Mouse (Mus musculus): ENCODE results near the gene Vps4a. TPM values are rescaled to one million over a fixed set of nuclear protein-coding genes. Genes with fewer than 3 reads are reported as not detected.
"Not testable (repeated sequence)": the region's sequence is repeated elsewhere in the genome, so short reads cannot be mapped to it uniquely, and the experiment has no call there.

Gene Vps4a
- polyA plus RNA-seq (2012; rRNA removed): 24.2 and 28.1 TPM in 2 replicates

- DNase-seq (ENCODE audit: low read depth): no peak
These were observed at the start of gene Vps4a for GRCm38 (mm10) chr8:107030650-107031576. Gene Vps4a (plus strand): TSS chr8:107031222.

- DNase-seq (ENCODE audit: low read depth): no peak
These were observed 45.6 kb upstream of the Vps4a start for GRCm38 (mm10) chr8:106985404-106985821.

- no peak for DNase-seq (ENCODE audit: low read depth)
These were observed 45.1 kb upstream of the Vps4a start for GRCm38 (mm10) chr8:106985951-106986350.

GRCm38 (mm10) chr8:106987557-106987956 lies 43.5 kb upstream of the Vps4a start:
- no peak for DNase-seq (ENCODE audit: low read depth)

- DNase-seq (ENCODE audit: low read depth): no peak
These were observed 39.6 kb upstream of the Vps4a start for GRCm38 (mm10) chr8:106991393-106991792.

- DNase-seq (ENCODE audit: low read depth): not testable (repeated sequence)
These were observed 34.7 kb upstream of the Vps4a start for GRCm38 (mm10) chr8:106996339-106996738.

GRCm38 (mm10) chr8:106997416-106997815 lies 33.6 kb upstream of the Vps4a start:
- DNase-seq (ENCODE audit: low read depth): no peak

- DNase-seq (ENCODE audit: low read depth): no peak
These were observed 32.0 kb upstream of the Vps4a start for GRCm38 (mm10) chr8:106999068-106999467.

GRCm38 (mm10) chr8:107002532-107002931 lies 28.5 kb upstream of the Vps4a start:
- no peak for DNase-seq (ENCODE audit: low read depth)

GRCm38 (mm10) chr8:107007795-107008194 lies 23.2 kb upstream of the Vps4a start:
- DNase-seq (ENCODE audit: low read depth): no peak

- DNase-seq (ENCODE audit: low read depth): no peak
These were observed 18.4 kb upstream of the Vps4a start for GRCm38 (mm10) chr8:107012666-107013065.

- no peak for DNase-seq (ENCODE audit: low read depth)
These were observed 16.1 kb upstream of the Vps4a start for GRCm38 (mm10) chr8:107014915-107015314.

- DNase-seq (ENCODE audit: low read depth): no peak
These were observed 7.5 kb upstream of the Vps4a start for GRCm38 (mm10) chr8:107023479-107023878.

GRCm38 (mm10) chr8:107029310-107029709 lies 1.7 kb upstream of the Vps4a start:
- no peak for DNase-seq (ENCODE audit: low read depth)

GRCm38 (mm10) chr8:107030058-107030457 lies 964 bp upstream of the Vps4a start:
- no peak for DNase-seq (ENCODE audit: low read depth)

- DNase-seq (ENCODE audit: low read depth): no peak
These were observed 612 bp downstream of the Vps4a start for GRCm38 (mm10) chr8:107031577-107032090.

GRCm38 (mm10) chr8:107033609-107034008 lies 2.6 kb downstream of the Vps4a start:
- DNase-seq (ENCODE audit: low read depth): not testable (repeated sequence)

- no peak for DNase-seq (ENCODE audit: low read depth)
These were observed 4.6 kb downstream of the Vps4a start for GRCm38 (mm10) chr8:107035641-107036040.

GRCm38 (mm10) chr8:107036626-107037025 lies 5.6 kb downstream of the Vps4a start:
- DNase-seq (ENCODE audit: low read depth): no peak

- no peak for DNase-seq (ENCODE audit: low read depth)
These were observed 9.6 kb downstream of the Vps4a start for GRCm38 (mm10) chr8:107040632-107041031.

GRCm38 (mm10) chr8:107045478-107045877 lies 14.5 kb downstream of the Vps4a start:
- DNase-seq (ENCODE audit: low read depth): no peak

- no peak for DNase-seq (ENCODE audit: low read depth)
These were observed 16.0 kb downstream of the Vps4a start for GRCm38 (mm10) chr8:107046976-107047375.
